Mouse (Mus musculus) kidney, postnatal 36 days (tissue): ENCODE measurements around the gene Ccdc141.

ENCODE experiments used
- DNase-seq, 2 experiments: peaks; one replicate each; pipeline ENCODE4 v3.0.0; 2021 to 2022; ENCODE audit warnings: mixed read lengths in 2 of 2

The Ccdc141 gene

GRCm38 (mm10) chr2:77118102-77118501 is 52.3 kb downstream of the Ccdc141 start:
- DNase-seq, result no peak

DNA sequence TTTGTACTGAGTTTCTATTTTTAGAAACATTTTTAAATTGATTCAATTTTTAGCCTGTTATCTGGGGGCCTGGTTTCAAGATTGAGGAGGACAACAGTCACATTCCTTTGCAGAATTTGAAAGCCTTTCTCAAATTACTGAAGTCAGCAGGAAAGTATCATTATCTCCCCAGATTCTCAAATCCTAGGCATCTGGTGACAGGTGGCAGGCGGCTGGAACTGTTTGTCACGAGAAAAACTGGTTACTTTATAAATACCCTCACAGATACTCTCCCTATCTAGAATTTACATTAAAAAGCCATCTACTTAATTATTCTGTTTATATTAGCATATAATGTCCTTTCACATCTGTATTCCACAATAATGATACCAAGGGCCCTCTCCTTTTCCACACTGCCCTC is 56.1 kb downstream of the Ccdc141 start:
- DNase-seq, result no peak

DNA sequence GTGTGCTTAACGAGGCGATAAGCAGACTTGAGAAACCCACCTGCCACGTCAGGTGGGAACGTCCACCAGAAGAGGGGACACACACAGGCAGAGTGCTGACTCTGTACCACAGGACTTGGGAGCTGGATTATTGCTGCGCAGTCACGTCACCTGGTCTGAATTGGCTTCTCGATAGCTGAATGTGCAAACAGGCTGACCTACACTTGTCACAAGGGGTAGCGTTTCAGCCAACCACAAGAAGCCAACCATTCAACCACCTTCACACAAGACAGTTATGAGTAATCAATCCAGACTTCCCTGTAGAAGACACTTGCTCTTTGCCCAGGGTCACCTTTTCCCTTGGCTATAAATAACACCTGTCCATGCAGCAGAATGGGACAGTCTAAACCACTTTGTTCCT is 56.6 kb downstream of the Ccdc141 start:
- DNase-seq, result peak; percentile 19 to 37

DNA sequence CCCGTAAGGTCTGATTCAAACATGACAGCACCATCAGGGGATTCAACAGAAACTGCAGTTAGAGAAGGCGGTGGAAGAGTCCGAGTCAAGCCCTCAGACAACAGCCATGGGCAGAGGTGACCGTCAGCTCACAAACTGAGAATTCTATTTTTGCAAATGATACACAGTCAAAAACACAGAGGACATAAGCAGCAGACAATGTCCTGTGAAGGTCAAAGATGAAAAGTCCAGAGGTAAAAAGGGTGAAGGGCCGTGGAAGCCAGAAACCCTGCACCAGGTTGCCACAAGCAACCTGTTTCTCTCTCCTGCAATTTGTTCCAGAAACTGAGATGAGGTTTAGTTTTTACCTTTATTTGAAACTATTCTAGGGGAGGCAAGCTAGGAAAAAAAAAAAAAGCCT is 57.4 kb downstream of the Ccdc141 start:
- no peak for DNase-seq

GRCm38 (mm10) chr2:77111095-77111494 is 59.3 kb downstream of the Ccdc141 start:
- no peak for DNase-seq

DNA sequence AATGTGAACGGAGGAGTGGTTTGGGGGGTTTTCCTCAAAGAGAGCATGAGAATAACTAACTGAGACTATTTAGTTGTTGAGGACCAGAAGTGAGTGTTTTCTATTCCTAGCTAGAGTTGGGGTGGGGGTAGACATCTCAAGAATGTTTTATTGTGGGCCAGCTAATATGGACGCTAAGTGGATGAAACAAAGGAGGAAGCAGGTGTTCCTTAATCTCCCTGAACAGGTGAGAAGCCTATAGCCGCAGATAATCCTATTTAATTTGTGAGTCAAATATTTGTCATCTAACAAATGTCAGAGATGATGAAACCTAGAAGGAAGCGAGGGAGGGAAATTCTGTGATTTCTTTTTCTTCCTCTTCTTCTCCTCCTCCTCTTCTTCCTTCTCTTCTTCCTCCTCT is 60.1 kb downstream of the Ccdc141 start:
- DNase-seq, result no peak

DNA sequence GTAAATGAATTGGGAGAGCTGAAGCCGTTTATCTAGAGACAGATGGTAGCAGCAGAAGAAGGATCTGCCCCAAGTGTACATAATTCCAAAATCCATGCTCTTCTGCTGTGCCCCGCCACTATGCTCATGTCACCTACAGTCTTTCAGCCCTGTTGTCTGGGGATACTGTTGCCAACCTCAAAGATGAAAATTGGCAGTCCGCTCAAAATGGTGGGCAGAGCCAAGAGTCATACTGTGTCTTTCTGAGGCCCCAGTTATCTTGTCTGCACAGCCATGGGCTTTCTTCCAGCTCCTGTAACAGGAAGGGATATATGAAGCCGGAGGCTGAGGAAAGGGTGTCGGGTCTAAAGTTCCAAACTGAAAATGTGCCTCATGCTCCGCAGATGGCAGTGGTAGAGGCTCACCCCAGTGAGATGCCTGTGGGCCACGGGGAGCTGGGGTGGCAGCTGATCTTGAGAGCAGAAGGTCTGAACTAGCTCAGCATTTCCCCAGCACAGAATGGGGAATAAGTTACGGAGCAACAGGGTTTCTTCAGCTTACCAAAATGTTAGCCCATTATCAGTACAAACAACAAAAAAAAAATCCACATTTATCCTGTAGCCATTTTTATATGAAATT is 60.8 kb downstream of the Ccdc141 start:
- no peak for DNase-seq

GRCm38 (mm10) chr2:77108562-77108961 is 61.9 kb downstream of the Ccdc141 start:
- no peak for DNase-seq

DNA sequence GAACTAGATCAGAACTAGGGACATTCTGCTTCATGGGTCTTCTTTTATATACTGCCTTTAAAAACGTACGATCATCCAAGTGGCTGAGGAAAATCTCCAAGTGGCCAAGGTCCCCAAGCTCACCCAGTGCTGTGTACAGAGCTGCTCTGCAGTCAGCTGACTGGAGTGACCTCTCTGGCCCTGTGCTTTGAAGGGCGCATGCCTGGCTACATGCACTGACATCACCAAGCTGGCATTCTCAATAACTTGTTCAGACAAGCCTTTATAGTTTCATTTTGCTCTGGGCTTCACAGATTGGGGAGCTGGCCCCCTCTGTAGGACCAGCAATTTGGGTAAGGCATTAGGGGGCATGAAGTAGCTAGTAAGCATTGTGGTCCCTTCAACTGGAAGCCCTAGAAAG is 64.3 kb downstream of the Ccdc141 start:
- peak in 1 of 2 experiments; percentile 16 for DNase-seq

- DNase-seq, result no peak
Observed at GRCm38 (mm10) chr2:77105006-77105715, 65.3 kb downstream of the Ccdc141 start.

- DNase-seq, result no peak
Observed at GRCm38 (mm10) chr2:77102516-77102915, 67.9 kb downstream of the Ccdc141 start.

GRCm38 (mm10) chr2:77099814-77100213 is 70.6 kb downstream of the Ccdc141 start:
- DNase-seq, result no peak

- DNase-seq, result no peak
Observed at GRCm38 (mm10) chr2:77098769-77099168, 71.7 kb downstream of the Ccdc141 start.

DNA sequence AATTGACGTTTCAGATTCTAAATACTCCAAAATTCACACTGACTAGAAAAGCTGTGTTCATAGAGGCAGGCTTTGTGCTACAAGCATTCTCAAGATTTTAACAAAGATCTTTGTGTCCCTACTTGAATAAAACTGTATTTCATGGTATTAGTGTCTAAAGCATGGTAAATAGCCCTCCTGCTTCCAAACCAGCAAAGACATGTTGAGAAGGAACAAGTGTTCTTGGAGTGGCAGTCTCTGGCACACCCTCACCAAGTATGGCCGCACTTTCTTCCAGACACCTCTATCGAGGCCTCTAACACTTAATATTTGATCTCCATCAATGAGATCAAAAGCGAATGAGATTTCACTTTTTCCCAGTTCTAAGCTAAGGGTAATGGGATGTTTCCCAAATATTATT is 78.7 kb downstream of the Ccdc141 start:
- DNase-seq, result no peak

DNA sequence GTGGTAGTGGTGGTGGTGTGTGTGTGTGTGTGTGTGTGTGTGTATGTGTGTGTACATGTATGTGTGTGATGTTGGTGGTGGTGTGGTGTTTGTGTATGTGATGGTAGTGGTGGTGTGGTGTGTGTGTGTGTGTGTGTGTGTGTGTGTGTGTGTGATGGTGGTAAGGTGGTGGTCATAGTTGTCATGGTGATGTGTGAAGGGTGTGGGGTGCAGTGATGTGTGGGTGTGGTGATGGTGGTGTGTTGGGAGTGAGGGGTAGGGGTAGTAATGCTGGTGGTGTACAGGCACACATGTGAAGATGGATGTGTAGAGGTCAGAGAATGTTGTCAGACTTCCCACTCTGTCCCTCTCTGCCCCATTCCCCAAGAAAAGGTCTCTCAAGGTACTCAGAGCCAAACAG is 85.1 kb downstream of the Ccdc141 start:
- no peak for DNase-seq

GRCm38 (mm10) chr2:77084629-77085028 is 85.8 kb downstream of the Ccdc141 start:
- DNase-seq, result no peak

GRCm38 (mm10) chr2:77081156-77081555 is 89.3 kb downstream of the Ccdc141 start:
- DNase-seq, result no peak

GRCm38 (mm10) chr2:77080657-77081056 is 89.8 kb downstream of the Ccdc141 start:
- no peak for DNase-seq

DNA sequence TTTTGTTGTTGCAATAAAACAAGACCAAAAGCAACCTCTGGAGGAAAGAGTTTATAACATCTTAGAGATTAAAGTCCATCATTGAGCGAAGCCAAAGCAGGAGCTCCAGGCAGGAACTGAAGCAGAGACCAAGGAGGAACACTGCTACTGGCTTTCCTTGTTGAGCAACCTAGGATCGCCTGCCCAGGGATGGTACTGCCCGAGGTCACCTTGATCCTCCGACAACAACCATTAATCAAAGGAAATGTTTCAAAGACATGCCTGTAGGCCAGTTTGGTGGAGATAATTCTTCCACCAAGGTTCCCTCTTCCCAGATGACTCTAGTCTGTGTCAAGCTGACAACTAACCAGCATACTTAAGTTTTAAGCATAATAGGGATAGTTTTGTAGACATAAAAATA is 91.7 kb downstream of the Ccdc141 start:
- DNase-seq, result peak in 1 of 2 experiments; percentile 6

GRCm38 (mm10) chr2:77074373-77074772 is 96.1 kb downstream of the Ccdc141 start:
- DNase-seq, result no peak

DNA sequence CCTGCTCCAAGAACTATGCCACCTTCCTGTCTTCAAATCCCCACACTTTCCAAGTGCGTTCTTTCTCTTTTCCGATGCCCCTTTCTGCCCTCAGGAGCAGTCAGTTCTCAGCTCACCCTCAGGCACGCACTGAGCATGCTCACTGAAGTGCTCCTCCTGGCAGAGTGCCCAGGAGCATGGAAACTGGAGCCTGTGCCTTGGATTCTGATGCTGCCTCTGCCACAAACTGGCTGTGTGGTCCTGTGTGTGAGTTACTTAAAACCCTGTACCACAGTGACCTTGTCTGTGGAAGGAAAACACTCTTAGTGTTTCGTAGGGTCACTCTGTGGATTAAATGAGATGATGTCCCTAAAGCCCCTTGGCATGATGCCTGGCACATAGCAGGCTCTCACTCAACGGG is 96.5 kb downstream of the Ccdc141 start:
- peak; percentile 26 to 61 for DNase-seq

DNA sequence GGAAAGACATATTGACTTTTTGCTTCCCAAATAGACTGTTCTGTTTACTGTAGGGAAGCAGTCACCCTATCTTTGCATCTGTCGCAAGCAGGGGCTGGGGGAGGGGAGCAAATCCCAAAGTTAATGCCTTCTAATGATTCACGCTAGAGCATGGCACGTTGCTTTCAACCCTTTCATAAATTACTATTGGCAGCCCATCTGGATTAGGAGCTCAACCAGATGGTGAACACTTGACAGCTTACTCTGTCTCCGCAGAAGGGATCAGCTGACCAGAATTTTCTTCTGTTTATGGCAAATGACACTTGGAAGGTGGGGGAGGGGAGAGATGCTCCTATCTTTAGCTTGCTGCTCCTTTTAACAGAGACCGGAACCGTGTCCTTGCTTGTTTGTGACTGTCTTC is 105.1 kb downstream of the Ccdc141 start:
- no peak for DNase-seq

DNA sequence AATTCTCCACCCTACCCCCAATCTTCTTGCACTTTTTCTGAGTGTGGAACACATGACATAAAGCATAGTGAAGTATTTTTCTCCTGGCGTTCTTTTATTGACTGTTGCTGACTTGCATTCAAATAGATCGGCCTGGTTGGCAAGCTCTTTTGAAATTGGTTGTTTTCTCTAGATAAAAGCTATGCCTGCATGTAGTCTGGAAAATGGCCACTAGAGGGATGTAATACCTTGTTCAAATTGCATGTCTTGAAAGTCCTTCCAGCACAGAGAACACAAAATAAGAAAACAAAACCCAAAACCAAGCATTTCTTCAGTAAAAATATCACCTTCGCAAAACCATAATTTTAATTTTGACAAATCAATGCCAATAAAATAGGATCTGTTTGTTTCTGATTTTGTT is 108.6 kb downstream of the Ccdc141 start:
- DNase-seq, result peak; percentile 39 to 44

- no peak for DNase-seq
Observed at GRCm38 (mm10) chr2:77059596-77059995, 110.8 kb downstream of the Ccdc141 start.

GRCm38 (mm10) chr2:77056367-77056766 is 114.1 kb downstream of the Ccdc141 start:
- DNase-seq, result no peak
